In the genomic region with DNA sequence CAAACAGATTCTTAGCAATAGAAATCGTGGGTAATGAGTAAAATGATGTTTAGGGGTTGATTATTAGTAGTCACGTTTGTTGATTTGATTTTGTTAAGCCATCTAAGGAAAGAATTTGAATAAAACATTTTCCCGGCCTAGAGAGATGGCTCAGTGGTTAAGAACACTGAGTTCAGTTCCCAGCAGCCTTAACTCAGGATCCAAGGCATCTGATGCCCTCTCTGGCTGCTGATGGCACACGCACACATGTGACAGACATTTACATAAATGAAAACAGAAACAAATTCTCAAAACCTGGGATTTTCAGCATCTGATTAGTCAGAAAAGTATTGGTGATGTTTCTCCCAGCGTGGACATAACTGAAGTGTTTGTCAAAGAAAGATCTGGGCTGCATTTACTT, we compare ENCODE assay signal across 9 mouse cellular contexts. TPM values are rescaled to one million over a fixed set of nuclear protein-coding genes. Genes with fewer than 3 reads are reported as not detected.
DNase-seq lines count a peak whose midpoint lies in the region; ATAC-seq and TF ChIP-seq lines count a peak whose summit lies in the region.
"Had no signal": no experiment of that assay in that cellular context is flagged by ENCODE, and none has a peak within 500 bp of the region (broad histone marks: within the 10 kb centered on the region; RNA-seq: fewer than 3 reads in every experiment).

No protein-coding gene starts in this region.

- no peaks in the 10 kb centered on the region for H3K9me3 ChIP-seq in heart, postnatal 0 days (replicated peaks; ENCODE audit: control insufficient read depth, low read length)
- H3K9me3 ChIP-seq in heart, embryonic 11.5 days (replicated peaks; ENCODE audit: control insufficient read depth, low read length), result no peaks in the 10 kb centered on the region
- H3K9me3 ChIP-seq in MEL (replicated peaks; ENCODE audit: insufficient read depth, low read length), result no peaks in the 10 kb centered on the region
- H3K9me3 ChIP-seq in forebrain, embryonic 14.5 days (replicated peaks; ENCODE audit: control insufficient read depth, low read length), result no peaks in the 10 kb centered on the region
- H3K9me3 ChIP-seq in liver, embryonic 15.5 days (replicated peaks), result no peaks in the 10 kb centered on the region

- no peak overlapping the region for H3K9ac ChIP-seq in heart, postnatal 0 days (replicated peaks; ENCODE audit: low read depth, low read length)
- no peak overlapping the region for H3K9ac ChIP-seq in heart, embryonic 11.5 days (ENCODE audit: low read depth, low read length)
- H3K9ac ChIP-seq in MEL (ENCODE audit: control insufficient read depth, low read depth, low read length, poor library complexity, severe bottlenecking), result 0 out of 2 replicates have a peak overlapping the region, but pooled peaks have one; percentile 4
- no peak overlapping the region for H3K9ac ChIP-seq in forebrain, embryonic 14.5 days (ENCODE audit: low read length)
- no peak overlapping the region for H3K9ac ChIP-seq in liver, embryonic 15.5 days

- ATAC-seq in heart, postnatal 0 days (ENCODE audit: insufficient read depth, low read depth), result no peak
- ATAC-seq in heart, embryonic 11.5 days (replicated peaks; ENCODE audit: insufficient number of reproducible peaks, low FRiP score, low TSS enrichment), result no peak
- ATAC-seq in forebrain, embryonic 14.5 days, result no peak
- ATAC-seq in liver, embryonic 15.5 days (ENCODE audit: insufficient read depth), result no peak

- no peak for TF ChIP-seq CTCF in heart, postnatal 0 days (IDR thresholded peaks at IDR 0.05; ENCODE audit: low read depth)
- no peak for TF ChIP-seq CTCF in MEL (IDR thresholded peaks at IDR 0.05 in 2 of 3, conservative IDR thresholded peaks at IDR 0.05 in 1 of 3; ENCODE audit: control insufficient read depth in 1 of 3, insufficient read depth in 1 of 3, low read depth in 2 of 3, low read length in 3 of 3, poor library complexity in 1 of 3, severe bottlenecking in 1 of 3)

- peak overlapping the region; percentile 78 for H3K27ac ChIP-seq in heart, postnatal 0 days (ENCODE audit: low read depth)
- no peak overlapping the region for H3K27ac ChIP-seq in heart, embryonic 11.5 days (ENCODE audit: low read depth, low read length)
- H3K27ac ChIP-seq in MEL (ENCODE audit: control insufficient read depth, low read depth, low read length), result peak overlapping the region; percentile 63
- peak overlapping the region; percentile 79 for H3K27ac ChIP-seq in forebrain, embryonic 14.5 days (ENCODE audit: low read depth, low read length)
- 0 out of 2 replicates have a peak overlapping the region, but pooled peaks have one; percentile 6 for H3K27ac ChIP-seq in liver, embryonic 15.5 days (replicated peaks)

- no peaks in the 10 kb centered on the region for H3K27me3 ChIP-seq in heart, postnatal 0 days (ENCODE audit: control insufficient read depth, insufficient read depth, low read length)
- H3K27me3 ChIP-seq in heart, embryonic 11.5 days (ENCODE audit: control insufficient read depth, insufficient read depth, low read length), result no peaks in the 10 kb centered on the region
- H3K27me3 ChIP-seq in MEL (ENCODE audit: control insufficient read depth in 1 of 2, insufficient read depth in 2 of 2, low read length in 2 of 2), result no peaks in the 10 kb centered on the region
- H3K27me3 ChIP-seq in forebrain, embryonic 14.5 days (replicated peaks; ENCODE audit: control insufficient read depth, insufficient read depth, low read length), result no peaks in the 10 kb centered on the region
- H3K27me3 ChIP-seq in liver, embryonic 15.5 days, result no peaks in the 10 kb centered on the region

- H3K4me3 ChIP-seq in heart, postnatal 0 days (ENCODE audit: low read depth, low read length), result no peak overlapping the region
- no peak overlapping the region for H3K4me3 ChIP-seq in heart, embryonic 11.5 days (ENCODE audit: low read depth, low read length)
- no peak overlapping the region for H3K4me3 ChIP-seq in MEL (ENCODE audit: control insufficient read depth in 1 of 2, insufficient read depth in 1 of 2, low read depth in 2 of 2, low read length in 2 of 2)
- no peak overlapping the region for H3K4me3 ChIP-seq in forebrain, embryonic 14.5 days (ENCODE audit: low read depth, low read length)
- H3K4me3 ChIP-seq in liver, embryonic 15.5 days (replicated peaks), result no peak overlapping the region

- peaks cover 30% of the 10 kb centered on the region for H3K4me1 ChIP-seq in heart, postnatal 0 days (ENCODE audit: control insufficient read depth, insufficient read depth)
- H3K4me1 ChIP-seq in heart, embryonic 11.5 days (ENCODE audit: control insufficient read depth, insufficient read depth, low read length), result peaks cover 2% of the 10 kb centered on the region; the same call in 1 of the 2 replicates
- peaks cover 24 to 29% of the 10 kb centered on the region in 2 experiments for H3K4me1 ChIP-seq in MEL (ENCODE audit: control insufficient read depth in 1 of 2, insufficient read depth in 2 of 2, low read length in 2 of 2)
- peaks cover 14% of the 10 kb centered on the region for H3K4me1 ChIP-seq in forebrain, embryonic 14.5 days (ENCODE audit: control insufficient read depth, insufficient read depth, low read length)
- peaks cover 44% of the 10 kb centered on the region for H3K4me1 ChIP-seq in liver, embryonic 15.5 days (replicated peaks)

- TF ChIP-seq EP300 in heart, postnatal 0 days (IDR thresholded peaks at IDR 0.05; ENCODE audit: low read depth), result no peak
- no peak for TF ChIP-seq EP300 in MEL (IDR thresholded peaks at IDR 0.05; ENCODE audit: low read depth in 1 of 2, low read length in 2 of 2)

- peaks cover 29% of the 10 kb centered on the region for H3K79me2 ChIP-seq in MEL (ENCODE audit: control insufficient read depth, insufficient read depth, low read length, poor library complexity)

- H3K4me2 ChIP-seq in heart, postnatal 0 days (ENCODE audit: low read depth, low read length), result no peak overlapping the region
- H3K4me2 ChIP-seq in heart, embryonic 11.5 days, result no peak overlapping the region
- H3K4me2 ChIP-seq in forebrain, embryonic 14.5 days (ENCODE audit: low read length), result no peak overlapping the region
- H3K4me2 ChIP-seq in liver, embryonic 15.5 days, result peak overlapping the region; percentile 39

- intact Hi-C loops in left cerebral cortex, postnatal 4 days (cut with DNase I), result loop anchor here (5.0 kb wide), 1 partner anchor 86 kb away; no protein-coding TSS in a partner anchor

- H3K36me3 ChIP-seq in heart, postnatal 0 days (replicated peaks; ENCODE audit: control insufficient read depth, insufficient read depth, low read length), result no peaks in the 10 kb centered on the region
- H3K36me3 ChIP-seq in heart, embryonic 11.5 days (ENCODE audit: control insufficient read depth, insufficient read depth, low read length), result peaks cover 2% of the 10 kb centered on the region; the same call in 1 of the 2 replicates
- peaks cover 0 to 37% of the 10 kb centered on the region in 2 experiments; a peak in 2 of 4 replicates for H3K36me3 ChIP-seq in MEL (ENCODE audit: control insufficient read depth in 1 of 2, insufficient read depth in 2 of 2, low read length in 2 of 2)
- no peaks in the 10 kb centered on the region for H3K36me3 ChIP-seq in forebrain, embryonic 14.5 days (ENCODE audit: control insufficient read depth, insufficient read depth, low read length)
- peaks cover 16% of the 10 kb centered on the region for H3K36me3 ChIP-seq in liver, embryonic 15.5 days (replicated peaks)

- no peak for DNase-seq in heart, postnatal 0 days (ENCODE audit: low spot score)
- no peak for DNase-seq in MEL (ENCODE audit: low read depth, low spot score)
- no peak for DNase-seq in forebrain, embryonic 14.5 days (ENCODE audit: low spot score)
- DNase-seq in adrenal gland, postnatal 14 days, result no peak
- DNase-seq in kidney, postnatal 10 days, result no peak
- no peak for DNase-seq in left cerebral cortex, postnatal 4 days
- DNase-seq: cerebellum, postnatal 36 days had no signal

- WGBS in heart, postnatal 0 days, result 86% methylated on average over 5 of the region's 5 CpGs
- WGBS in heart, embryonic 11.5 days (ENCODE audit: insufficient replicate concordance), result 80% methylated on average over 5 of the region's 5 CpGs
- 76% methylated on average over 5 of the region's 5 CpGs for WGBS in forebrain, embryonic 14.5 days
- WGBS in liver, embryonic 15.5 days (ENCODE audit: insufficient replicate concordance), result 63% methylated on average over 5 of the region's 5 CpGs

- no peak for TF ChIP-seq RAD21 in MEL (IDR thresholded peaks at IDR 0.05; ENCODE audit: low read depth, low read length)

- TF ChIP-seq POLR2A in MEL (IDR thresholded peaks at IDR 0.05; ENCODE audit: control insufficient read depth in 1 of 2, insufficient read depth in 1 of 2, low read depth in 1 of 2, low read length in 2 of 2, poor library complexity in 1 of 2), result no peak

TF ChIP-seq in MEL, 35 proteins besides CTCF, POLR2A, EP300 and RAD21:
- TF ChIP-seq TAL1 (IDR thresholded peaks at IDR 0.05; ENCODE audit: low read length), result no peak

RNA-seq across cellular contexts. Expression of gene Atf7ip, which starts 47.2 kb away (rescaled TPM):
- total RNA-seq in heart, postnatal 0 days (2014; rRNA removed; ENCODE audit: low replicate concordance), result 43.3 and 54.5 TPM in 2 replicates
- polyA plus RNA-seq in heart, postnatal 0 days (2015; fragmentation: Nextera tagmentation; extraction: Ambion mirVana), result 16.5 and 19.2 TPM in 2 replicates
- 43.1 and 49.7 TPM in 2 replicates for polyA plus RNA-seq in heart, embryonic 11.5 days (2014; fragmentation: Nextera tagmentation; extraction: Ambion mirVana)
- 7.3 and 10.7 TPM in 2 replicates for total RNA-seq in MEL (2012; rRNA removed)
- 10 to 100 TPM; 24.6 to 56.1 TPM for polyA plus RNA-seq in MEL (2012; ENCODE audit: insufficient read depth in 1 of 2, insufficient read length in 2 of 2, low read depth in 1 of 2, low replicate concordance in 2 of 2, missing spikeins in 1 of 2)
- 27.1 and 42.0 TPM in 2 replicates for polyA plus RNA-seq in forebrain, embryonic 14.5 days (2014; fragmentation: Nextera tagmentation; extraction: Ambion mirVana)
- polyA plus RNA-seq in liver, embryonic 15.5 days (2015; fragmentation: Nextera tagmentation; extraction: Ambion mirVana), result 14.6 and 17.7 TPM in 2 replicates
- 82.0 and 103 TPM in 2 replicates for total RNA-seq in adrenal gland, postnatal 14 days (2021)
- 100 to 1,000 TPM; 142 TPM for total RNA-seq in left cerebral cortex, postnatal 4 days (2021)
